Mouse (Mus musculus) midbrain, embryonic 12.5 days (tissue): ENCODE results near the gene Doxl2. TPM values are rescaled to one million over a fixed set of nuclear protein-coding genes. Genes with fewer than 3 reads are reported as not detected.

Experiments
- ATAC-seq: fragments of 200-750 bp; cut with Nextera tagmentation; 2 replicates; pipeline ENCODE4 v1.8.0; 2017; ENCODE audit warnings: low read depth, moderate TSS enrichment, moderate library complexity; ENCODE audit not compliant: low FRiP score
- H3K27ac ChIP-seq: fragments of 300-500 bp; sonication (generic); replicated peaks from 2 replicates; pipeline ENCODE4 v1.5.1; 2016; ENCODE audit warnings: mild to moderate bottlenecking
- H3K27me3 ChIP-seq: fragments of 300-500 bp; sonication (generic); 2 replicates; pipeline ENCODE4 v1.6.1; 2016; ENCODE audit warnings: mild to moderate bottlenecking
- H3K36me3 ChIP-seq: fragments of 300-500 bp; sonication (generic); 2 replicates; pipeline ENCODE4 v1.6.1; 2016
- H3K4me1 ChIP-seq: fragments of 300-500 bp; sonication (generic); 2 replicates; pipeline ENCODE4 v1.6.1; 2016
- H3K4me2 ChIP-seq: fragments of 300-500 bp; sonication (generic); replicated peaks from 2 replicates; pipeline ENCODE4 v1.6.1; 2016; ENCODE audit warnings: mild to moderate bottlenecking, moderate library complexity
- H3K4me3 ChIP-seq: fragments of 300-500 bp; sonication (generic); 2 replicates; pipeline ENCODE4 v1.5.1; 2016; ENCODE audit warnings: mild to moderate bottlenecking
- H3K9ac ChIP-seq: fragments of 300-500 bp; sonication (generic); replicated peaks from 2 replicates; pipeline ENCODE4 v1.6.1; 2016; ENCODE audit warnings: mild to moderate bottlenecking, moderate library complexity
- H3K9me3 ChIP-seq: fragments of 300-500 bp; sonication (generic); 2 replicates; pipeline ENCODE4 v1.6.1; 2016; ENCODE audit warnings: mild to moderate bottlenecking
- WGBS: fragments of 180-500 bp; shearing (Covaris S2); methylation state at CpG from one replicate; pipeline ENCODE4 v1.1.7; 2016; 5-methylcytosine and 5-hydroxymethylcytosine counted together
- polyA plus RNA-seq: library from polyadenylated mRNA; unstranded; fragments of >200 nt; fragmentation: Nextera tagmentation; extraction: Ambion mirVana; gene quantifications from 2 replicates; pipeline ENCODE4 v1.2.1, GENCODE M21; 2016

The Doxl2 gene
- polyA plus RNA-seq, 1 experiment from 2014 or later: not detected

GRCm38 (mm10) chr6:48979616-48980015 is 4.9 kb downstream of the Doxl2 start:
- Histone ChIP-seq H3K27ac (no peak overlapping the region), H3K9ac (no peak overlapping the region), H3K4me2 (no peak overlapping the region), H3K36me3 (no peaks in the 10 kb centered on the region), H3K4me1 (no peaks in the 10 kb centered on the region), H3K9me3 (no peaks in the 10 kb centered on the region), H3K27me3 (no peaks in the 10 kb centered on the region), H3K4me3 (no peak overlapping the region)
- WGBS: 59% methylated on average over 1 of the region's 1 CpGs
- no peak for ATAC-seq

DNA sequence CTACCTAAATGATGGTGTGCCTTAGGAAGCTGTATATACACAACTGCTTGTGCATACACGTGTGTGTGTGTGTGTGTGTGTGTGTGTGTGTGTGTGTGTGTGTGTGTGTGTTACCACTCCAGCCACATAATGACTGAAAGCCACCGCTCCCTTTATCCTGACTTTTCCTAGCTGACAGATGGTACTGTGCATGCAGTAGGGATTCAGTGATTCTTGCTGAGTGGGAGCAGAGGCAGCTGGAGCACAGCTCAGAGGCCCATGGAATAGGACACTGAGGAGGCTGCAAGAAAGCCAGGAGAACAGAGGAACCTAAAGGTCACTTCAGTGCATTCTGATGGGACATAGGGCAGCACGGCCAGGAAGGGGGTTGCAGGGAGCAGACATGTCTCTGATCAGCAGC is 7.5 kb downstream of the Doxl2 start:
- ATAC-seq: no peak
- WGBS: 88% methylated on average over 3 of the region's 3 CpGs

DNA sequence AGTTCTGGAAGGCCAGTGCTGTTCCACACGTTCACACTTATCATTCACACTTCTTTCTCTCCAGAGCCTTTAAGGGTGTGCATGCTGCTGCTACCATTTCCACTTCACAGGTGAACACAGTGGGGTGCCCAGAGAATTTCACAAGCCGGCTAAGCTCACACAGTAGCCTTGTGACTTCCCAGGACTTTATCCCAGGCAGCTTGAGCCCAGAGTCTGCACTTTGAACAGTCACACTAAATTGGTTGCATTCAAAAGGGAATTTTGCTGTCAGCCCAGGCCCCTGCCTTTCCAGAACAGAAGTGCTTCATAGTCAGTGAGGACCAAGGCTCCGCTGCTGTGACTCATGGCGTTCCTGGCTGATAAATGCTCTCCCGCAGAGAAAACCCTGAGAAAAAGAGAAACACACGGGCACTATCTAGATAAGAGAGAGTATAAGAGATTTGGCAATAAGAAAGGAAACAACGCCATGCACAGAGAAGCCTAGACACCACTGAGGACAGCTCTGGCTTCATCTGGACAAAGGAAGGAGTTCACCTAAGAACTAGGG is 11.8 kb downstream of the Doxl2 start, which contains the start of gene Svs1:
Svs1 (plus strand) TSS at position 418 of the 547 bp plus-strand sequence.
- WGBS: 67% methylated on average over 7 of the region's 7 CpGs
- ATAC-seq: no peak
- Histone ChIP-seq H3K4me3 (no peak within 1 kb of the TSS), H3K27ac (no peak within 1 kb of the TSS), H3K9me3 (no peaks in the 10 kb centered on the region), H3K4me1 (no peaks in the 10 kb centered on the region), H3K9ac (no peak within 1 kb of the TSS), H3K27me3 (no peaks in the 10 kb centered on the region), H3K36me3 (no peaks in the 10 kb centered on the region), H3K4me2 (no peak within 1 kb of the TSS)

More for the DNA sequence above, 7.5 kb downstream of the Doxl2 start:
- no peaks in the 10 kb centered on the region for H3K4me1 ChIP-seq
- H3K4me2 ChIP-seq: no peak overlapping the region
- H3K9ac ChIP-seq: no peak overlapping the region
- H3K36me3 ChIP-seq: no peaks in the 10 kb centered on the region
- H3K27me3 ChIP-seq: no peaks in the 10 kb centered on the region
- H3K27ac ChIP-seq: no peak overlapping the region
- H3K9me3 ChIP-seq: no peaks in the 10 kb centered on the region
- no peak overlapping the region for H3K4me3 ChIP-seq

DNA sequence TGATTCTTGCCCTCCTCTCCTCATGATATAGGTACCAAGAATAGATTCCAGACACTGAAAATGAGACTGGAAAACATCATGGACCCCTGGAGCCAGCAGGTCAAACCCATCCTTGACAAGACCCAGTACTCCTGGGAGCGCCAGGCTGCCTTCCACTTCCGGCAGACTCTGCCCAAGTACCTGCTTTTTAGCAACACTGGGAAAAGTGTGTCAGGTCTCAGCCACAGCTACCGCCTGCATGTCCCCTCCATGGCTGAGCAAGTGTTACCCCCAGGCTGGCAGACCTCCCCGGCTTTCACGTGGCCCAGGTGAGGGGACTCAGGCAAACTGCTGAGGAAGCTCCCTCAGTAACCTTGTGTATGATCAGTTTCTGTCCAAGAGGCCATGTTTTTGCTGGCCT is 15.2 kb downstream of the Doxl2 start:
- Histone ChIP-seq H3K36me3 (no peaks in the 10 kb centered on the region), H3K27ac (no peak overlapping the region), H3K4me2 (no peak overlapping the region), H3K4me3 (no peak overlapping the region), H3K9ac (no peak overlapping the region), H3K9me3 (no peaks in the 10 kb centered on the region), H3K4me1 (no peaks in the 10 kb centered on the region), H3K27me3 (no peaks in the 10 kb centered on the region)
- no peak for ATAC-seq
- WGBS: 92% methylated on average over 5 of the region's 5 CpGs

DNA sequence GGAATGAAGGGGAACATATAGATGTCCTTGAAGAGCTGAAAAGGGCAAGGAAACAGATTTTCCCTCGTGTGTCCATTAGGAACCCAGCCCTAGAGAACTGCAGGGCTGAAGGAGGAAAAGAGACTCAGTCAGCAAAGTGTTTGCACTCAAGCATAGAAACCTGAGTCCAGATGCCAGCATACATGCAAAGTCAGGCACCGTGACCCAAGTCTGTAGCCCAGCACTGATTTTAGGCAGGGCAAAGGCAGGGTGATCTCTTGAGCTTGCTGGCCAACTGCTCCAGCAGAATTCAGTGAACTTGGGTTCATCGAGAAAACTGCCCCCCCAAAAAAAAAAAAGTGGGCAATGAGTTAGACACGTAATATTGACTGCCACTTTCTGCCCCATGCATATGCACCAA is 17.2 kb downstream of the Doxl2 start:
- WGBS: 84% methylated on average over 4 of the region's 4 CpGs
- Histone ChIP-seq H3K9ac (no peak overlapping the region), H3K36me3 (no peaks in the 10 kb centered on the region), H3K4me3 (no peak overlapping the region), H3K9me3 (no peaks in the 10 kb centered on the region), H3K27me3 (no peaks in the 10 kb centered on the region), H3K4me1 (no peaks in the 10 kb centered on the region), H3K4me2 (no peak overlapping the region), H3K27ac (no peak overlapping the region)
- ATAC-seq: no peak

DNA sequence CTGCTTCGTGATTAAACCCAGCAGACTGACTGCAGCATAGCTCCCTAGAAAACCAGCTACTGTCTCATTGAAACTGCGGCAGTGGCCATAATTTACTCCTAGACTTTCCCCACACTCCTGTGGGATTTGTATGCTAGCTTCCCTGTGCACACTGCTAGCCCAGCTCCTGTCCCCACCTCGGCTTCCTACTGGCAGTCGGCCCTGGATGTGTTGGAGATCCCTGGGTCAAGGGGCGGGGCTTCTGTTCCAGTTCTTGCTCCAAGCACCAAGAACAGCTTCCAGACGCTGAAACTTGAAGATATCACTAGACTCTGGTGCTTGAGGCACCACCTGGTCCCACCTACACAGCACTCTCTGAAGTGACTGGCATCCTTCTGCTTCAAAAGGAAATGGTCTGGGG is 23.4 kb downstream of the Doxl2 start:
- H3K4me2 ChIP-seq: no peak overlapping the region
- no peaks in the 10 kb centered on the region for H3K9me3 ChIP-seq
- H3K36me3 ChIP-seq: no peaks in the 10 kb centered on the region
- no peak overlapping the region for H3K4me3 ChIP-seq
- no peaks in the 10 kb centered on the region for H3K4me1 ChIP-seq
- H3K9ac ChIP-seq: no peak overlapping the region
- no peak for ATAC-seq
- no peaks in the 10 kb centered on the region for H3K27me3 ChIP-seq
- no peak overlapping the region for H3K27ac ChIP-seq
- WGBS: 76% methylated on average over 6 of the region's 6 CpGs

GRCm38 (mm10) chr6:48998796-48999195 is 24.0 kb downstream of the Doxl2 start:
- H3K9ac ChIP-seq: no peak overlapping the region
- no peaks in the 10 kb centered on the region for H3K27me3 ChIP-seq
- H3K4me3 ChIP-seq: no peak overlapping the region
- no peaks in the 10 kb centered on the region for H3K9me3 ChIP-seq
- no peak overlapping the region for H3K4me2 ChIP-seq
- WGBS: 86% methylated on average over 4 of the region's 4 CpGs
- ATAC-seq: no peak
- H3K36me3 ChIP-seq: no peaks in the 10 kb centered on the region
- no peak overlapping the region for H3K27ac ChIP-seq
- no peaks in the 10 kb centered on the region for H3K4me1 ChIP-seq

DNA sequence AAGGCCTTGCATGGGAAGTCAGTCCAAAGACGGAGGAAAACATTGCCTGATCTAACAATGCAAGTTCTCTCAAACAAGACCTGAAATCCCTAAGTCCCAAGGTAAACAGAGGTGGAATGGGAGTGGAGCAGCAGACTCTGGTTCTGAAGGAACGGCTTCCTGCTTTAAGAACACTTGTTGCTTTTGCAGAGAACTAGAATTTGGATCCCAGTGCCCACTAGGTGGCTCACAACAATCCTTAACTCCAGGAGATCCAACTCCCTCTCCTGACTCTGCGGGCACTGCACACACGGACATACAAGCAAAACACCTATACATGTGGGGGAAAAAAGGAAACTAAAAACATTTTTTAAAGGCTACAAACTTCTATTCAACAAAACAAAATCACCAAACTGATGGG is 28.6 kb downstream of the Doxl2 start:
- WGBS: 44% methylated on average over 4 of the region's 4 CpGs
- Histone ChIP-seq H3K27me3 (no peaks in the 10 kb centered on the region), H3K9ac (no peak overlapping the region), H3K4me3 (no peak overlapping the region), H3K4me1 (peaks cover 3% of the 10 kb centered on the region), H3K9me3 (no peaks in the 10 kb centered on the region), H3K4me2 (no peak overlapping the region), H3K27ac (no peak overlapping the region), H3K36me3 (no peaks in the 10 kb centered on the region)
- ATAC-seq: no peak

DNA sequence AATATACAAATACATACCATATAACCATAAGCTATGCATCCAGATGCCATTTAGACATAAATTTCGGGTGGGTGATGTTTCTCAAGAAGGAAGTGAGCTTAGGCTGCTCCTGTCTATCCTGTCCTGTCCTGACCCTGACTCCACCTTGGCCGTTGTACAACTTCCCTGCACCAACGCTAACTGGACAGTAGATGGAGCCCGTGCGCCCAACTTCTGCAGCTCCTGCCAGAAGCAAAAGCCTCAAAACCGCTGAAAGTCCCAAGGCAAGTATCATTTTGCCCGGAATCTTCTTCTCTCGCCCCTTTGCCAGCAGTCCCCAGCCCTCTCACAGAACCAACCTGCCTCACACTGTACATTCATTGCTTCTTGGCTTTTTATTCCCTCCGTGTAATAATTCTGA is 33.2 kb downstream of the Doxl2 start:
- WGBS: under 1% methylated on average over 9 of the region's 9 CpGs
- H3K36me3 ChIP-seq: no peaks in the 10 kb centered on the region
- no peak for ATAC-seq
- H3K27ac ChIP-seq: no peak overlapping the region
- peaks cover 12% of the 10 kb centered on the region for H3K4me1 ChIP-seq
- peak overlapping the region; percentile 12 for H3K4me3 ChIP-seq
- no peaks in the 10 kb centered on the region for H3K27me3 ChIP-seq
- no peak overlapping the region for H3K9ac ChIP-seq
- no peaks in the 10 kb centered on the region for H3K9me3 ChIP-seq
- H3K4me2 ChIP-seq: peak overlapping the region; percentile 49

- H3K27me3 ChIP-seq: no peaks in the 10 kb centered on the region
- peak overlapping the region; percentile 49 for H3K4me2 ChIP-seq
- H3K27ac ChIP-seq: no peak overlapping the region
- no peaks in the 10 kb centered on the region for H3K36me3 ChIP-seq
- 36% methylated on average over 13 of the region's 13 CpGs for WGBS
- peaks cover 12% of the 10 kb centered on the region for H3K4me1 ChIP-seq
- no peaks in the 10 kb centered on the region for H3K9me3 ChIP-seq
- ATAC-seq: 0 out of 2 replicates have a peak, but pooled peaks have one; percentile 19
- H3K9ac ChIP-seq: no peak overlapping the region
- peak overlapping the region; percentile 12 for H3K4me3 ChIP-seq
Measured at GRCm38 (mm10) chr6:49008420-49009160, 33.8 kb downstream of the Doxl2 start.

DNA sequence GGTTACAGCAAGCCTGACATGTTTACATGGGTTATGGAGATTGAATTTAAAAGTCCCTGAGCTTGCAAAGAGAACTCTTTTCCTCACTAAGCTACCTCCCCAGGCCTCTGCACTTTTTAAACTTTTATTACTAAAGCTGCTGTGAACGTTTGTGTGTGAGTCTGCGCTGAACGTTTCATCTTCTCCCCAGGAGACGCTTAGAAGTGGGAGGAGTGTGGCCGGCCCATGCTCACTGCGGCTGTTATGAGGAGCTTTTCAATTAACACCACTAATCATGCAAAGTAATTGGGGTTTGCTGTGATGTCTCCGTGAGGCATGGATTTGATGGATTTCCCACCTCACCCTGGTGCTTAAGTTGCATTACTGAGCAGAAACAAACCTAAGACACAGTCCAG is 34.4 kb downstream of the Doxl2 start:
- Histone ChIP-seq H3K27ac (no peak overlapping the region), H3K4me3 (no peak overlapping the region), H3K9ac (no peak overlapping the region), H3K9me3 (no peaks in the 10 kb centered on the region), H3K27me3 (no peaks in the 10 kb centered on the region), H3K4me2 (peak overlapping the region; percentile 49; the same call in 1 of the 2 replicates), H3K36me3 (no peaks in the 10 kb centered on the region), H3K4me1 (peaks cover 12% of the 10 kb centered on the region)
- whole genome bisulfite sequencing: 49% methylated on average over 7 of the region's 7 CpGs
- no peak for ATAC-seq

GRCm38 (mm10) chr6:49009665-49010064 is 34.9 kb downstream of the Doxl2 start:
- no peaks in the 10 kb centered on the region for H3K27me3 ChIP-seq
- H3K36me3 ChIP-seq: no peaks in the 10 kb centered on the region
- no peaks in the 10 kb centered on the region for H3K9me3 ChIP-seq
- ATAC-seq: no peak
- no peak overlapping the region for H3K27ac ChIP-seq
- no peak overlapping the region for H3K9ac ChIP-seq
- H3K4me3 ChIP-seq: no peak overlapping the region
- peaks cover 12% of the 10 kb centered on the region for H3K4me1 ChIP-seq
- WGBS: 88% methylated on average over 1 of the region's 1 CpGs
- H3K4me2 ChIP-seq: no peak overlapping the region
